Mouse (Mus musculus): ENCODE results near the gene Loxl4.

DNA sequence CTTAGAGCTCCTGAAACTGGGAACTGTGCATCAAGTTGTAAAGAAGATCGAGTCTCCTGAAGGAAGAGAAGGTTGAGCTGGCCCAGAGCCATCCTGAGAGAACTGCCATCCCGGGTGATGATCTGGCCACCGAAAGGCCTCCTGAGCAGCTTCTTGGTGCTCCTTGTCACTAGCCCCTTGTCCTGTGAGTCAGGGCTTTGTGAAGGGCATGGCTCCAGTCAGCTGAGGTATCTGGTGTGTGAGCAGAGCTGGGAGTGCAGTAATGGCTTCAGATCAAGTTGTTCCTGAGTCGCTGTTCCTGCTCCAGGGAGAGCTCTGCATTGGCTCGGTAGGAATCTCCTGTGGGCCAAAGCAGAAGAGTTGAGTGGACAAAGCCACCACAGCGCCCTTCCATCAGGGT, 17.5 kb downstream of the Loxl4 start:
- TF ChIP-seq CTCF (IDR thresholded peaks at IDR 0.05; ENCODE audit: low read depth, low read length) (no peak), TAL1 (conservative IDR thresholded peaks at IDR 0.05; ENCODE audit: low read depth, low read length) (no peak), GATA1 (IDR thresholded peaks at IDR 0.05; ENCODE audit: borderline replicate concordance, low read length) (no peak)

Data from G1E (cell line).